ENCODE assay signal across 16 mouse cellular contexts in the genomic region with DNA sequence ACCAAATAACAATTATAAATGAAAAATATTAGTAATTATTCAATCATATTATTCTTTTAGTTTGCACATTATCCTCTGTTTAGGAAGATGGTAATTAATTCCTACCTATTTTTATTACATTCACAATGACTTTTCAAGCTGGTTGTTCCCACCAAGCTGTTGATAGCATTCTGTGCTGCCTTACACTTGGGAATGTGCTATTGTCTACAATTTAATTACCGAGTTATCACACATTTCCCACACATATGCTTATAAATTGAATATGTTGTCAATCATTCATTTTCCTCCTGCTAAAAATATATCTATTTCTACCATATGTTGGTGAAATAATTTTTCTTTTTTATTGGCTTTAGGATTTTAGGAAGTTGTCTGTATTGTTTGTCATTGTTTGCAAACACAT.
"Had no signal": no experiment of that assay in that cellular context is flagged by ENCODE, and none has a peak within 500 bp of the region (broad histone marks: within the 10 kb centered on the region; RNA-seq: fewer than 3 reads in every experiment).

No protein-coding gene starts in this region.

- H3K27ac ChIP-seq: left cerebral cortex, adult 2 months; liver, embryonic 13.5 days; midbrain, embryonic 13.5 days; neural tube, embryonic 13.5 days had no signal

- H3K4me2 ChIP-seq: liver, embryonic 13.5 days; midbrain, embryonic 13.5 days; neural tube, embryonic 13.5 days had no signal

- H3K36me3 ChIP-seq: liver, embryonic 13.5 days; midbrain, embryonic 13.5 days; neural tube, embryonic 13.5 days had no signal

- H3K4me1 ChIP-seq: liver, embryonic 13.5 days; midbrain, embryonic 13.5 days; neural tube, embryonic 13.5 days had no signal

- H3K4me3 ChIP-seq: left cerebral cortex, adult 2 months; liver, embryonic 13.5 days; midbrain, embryonic 13.5 days; myocyte; neural tube, embryonic 13.5 days had no signal

- H3K9ac ChIP-seq: liver, embryonic 13.5 days; midbrain, embryonic 13.5 days; neural tube, embryonic 13.5 days had no signal

- ATAC-seq: intestine, embryonic 16.5 days; midbrain, embryonic 13.5 days had no signal

- DNase-seq: kidney, adult 18-20 months; kidney, adult 9 months; kidney, postnatal 14 days; kidney, postnatal 4 days; liver, embryonic 13.5 days; lung, adult 2 months; lung, postnatal 14 days; lung, postnatal 4 days; retina, postnatal 1 day; thymus, adult 18-20 months; thymus, postnatal 36 days had no signal

- H3K9me3 ChIP-seq: liver, embryonic 13.5 days; midbrain, embryonic 13.5 days; neural tube, embryonic 13.5 days had no signal

- H3K27me3 ChIP-seq: liver, embryonic 13.5 days; midbrain, embryonic 13.5 days; neural tube, embryonic 13.5 days had no signal
